Mouse (Mus musculus): ENCODE measurements around the gene Sorcs3. TPM values are rescaled to one million over a fixed set of nuclear protein-coding genes. Genes with fewer than 3 reads are reported as not detected.

Sorcs3 gene
- polyA plus RNA-seq, 1 experiment from 2014 or later: 0.06 TPM

GRCm38 (mm10) chr19:48467471-48467870 lies 261.6 kb downstream of the Sorcs3 start:
- Histone ChIP-seq H3K36me3 (replicated peaks; ENCODE audit: insufficient read depth, low read length) (no peaks in the 10 kb centered on the region), H3K4me3 (ENCODE audit: low read depth, low read length) (no peak overlapping the region)
- WGBS (ENCODE audit: insufficient replicate concordance): 62% methylated on average over 4 of the region's 4 CpGs

GRCm38 (mm10) chr19:48469791-48470410 lies 264.1 kb downstream of the Sorcs3 start:
- ATAC-seq (no peak), DNase-seq (no peak)
- Histone ChIP-seq H3K4me1 (ENCODE audit: insufficient read depth) (no peaks in the 10 kb centered on the region), H3K36me3 (replicated peaks; ENCODE audit: insufficient read depth, low read length) (no peaks in the 10 kb centered on the region), H3K27ac (ENCODE audit: low read depth) (no peak overlapping the region), H3K27me3 (ENCODE audit: insufficient read depth, low read length) (no peaks in the 10 kb centered on the region), H3K4me3 (ENCODE audit: low read depth, low read length) (no peak overlapping the region), H3K9me3 (ENCODE audit: low read length) (no peaks in the 10 kb centered on the region), H3K4me2 (ENCODE audit: low read depth, low read length) (no peak overlapping the region), H3K9ac (replicated peaks) (no peak overlapping the region)
- TF ChIP-seq CTCF (IDR thresholded peaks at IDR 0.05; ENCODE audit: low read depth): no peak
- TF ChIP-seq EP300 (IDR thresholded peaks at IDR 0.05; ENCODE audit: low read depth): no peak
- 69% methylated on average over 4 of the region's 4 CpGs for WGBS (ENCODE audit: insufficient replicate concordance)

More at GRCm38 (mm10) chr19:48467471-48467870, 261.6 kb downstream of the Sorcs3 start:
- DNase-seq (no peak), ATAC-seq (no peak)
- no peak for TF ChIP-seq CTCF (IDR thresholded peaks at IDR 0.05; ENCODE audit: low read depth)
- TF ChIP-seq EP300 (IDR thresholded peaks at IDR 0.05; ENCODE audit: low read depth): no peak
- Histone ChIP-seq H3K9me3 (ENCODE audit: low read length) (no peaks in the 10 kb centered on the region), H3K27ac (ENCODE audit: low read depth) (no peak overlapping the region), H3K9ac (replicated peaks) (no peak overlapping the region), H3K27me3 (ENCODE audit: insufficient read depth, low read length) (no peaks in the 10 kb centered on the region), H3K4me2 (ENCODE audit: low read depth, low read length) (no peak overlapping the region), H3K4me1 (ENCODE audit: insufficient read depth) (no peaks in the 10 kb centered on the region)

GRCm38 (mm10) chr19:48471927-48472326 lies 266.1 kb downstream of the Sorcs3 start:
- H3K4me1 ChIP-seq (ENCODE audit: insufficient read depth): no peaks in the 10 kb centered on the region
- WGBS (ENCODE audit: insufficient replicate concordance): 76% methylated on average over 5 of the region's 5 CpGs
- H3K27ac ChIP-seq (ENCODE audit: low read depth): no peak overlapping the region
- H3K4me3 ChIP-seq (ENCODE audit: low read depth, low read length): no peak overlapping the region
- H3K4me2 ChIP-seq (ENCODE audit: low read depth, low read length): no peak overlapping the region
- DNase-seq (no peak), ATAC-seq (no peak)
- no peaks in the 10 kb centered on the region for H3K27me3 ChIP-seq (ENCODE audit: insufficient read depth, low read length)
- no peaks in the 10 kb centered on the region for H3K36me3 ChIP-seq (replicated peaks; ENCODE audit: insufficient read depth, low read length)
- no peaks in the 10 kb centered on the region for H3K9me3 ChIP-seq (ENCODE audit: low read length)
- TF ChIP-seq EP300 (IDR thresholded peaks at IDR 0.05; ENCODE audit: low read depth): no peak
- TF ChIP-seq CTCF (IDR thresholded peaks at IDR 0.05; ENCODE audit: low read depth): no peak
- H3K9ac ChIP-seq (replicated peaks): no peak overlapping the region

- WGBS (ENCODE audit: insufficient replicate concordance): 55% methylated on average over 6 of the region's 6 CpGs
- no peak for TF ChIP-seq CTCF (IDR thresholded peaks at IDR 0.05; ENCODE audit: low read depth)
- TF ChIP-seq EP300 (IDR thresholded peaks at IDR 0.05; ENCODE audit: low read depth): no peak
- DNase-seq: no peak
- Histone ChIP-seq H3K36me3 (replicated peaks; ENCODE audit: insufficient read depth, low read length) (no peaks in the 10 kb centered on the region), H3K4me3 (ENCODE audit: low read depth, low read length) (no peak overlapping the region), H3K27me3 (ENCODE audit: insufficient read depth, low read length) (no peaks in the 10 kb centered on the region), H3K4me2 (ENCODE audit: low read depth, low read length) (no peak overlapping the region), H3K27ac (ENCODE audit: low read depth) (no peak overlapping the region), H3K9me3 (ENCODE audit: low read length) (no peaks in the 10 kb centered on the region), H3K4me1 (ENCODE audit: insufficient read depth) (no peaks in the 10 kb centered on the region), H3K9ac (replicated peaks) (no peak overlapping the region)
- no peak for ATAC-seq
These were observed 270.1 kb downstream of the Sorcs3 start for GRCm38 (mm10) chr19:48475784-48476410.

GRCm38 (mm10) chr19:48478864-48479263 lies 273.0 kb downstream of the Sorcs3 start:
- Histone ChIP-seq H3K4me2 (ENCODE audit: low read depth, low read length) (no peak overlapping the region), H3K9ac (replicated peaks) (no peak overlapping the region), H3K36me3 (replicated peaks; ENCODE audit: insufficient read depth, low read length) (no peaks in the 10 kb centered on the region), H3K9me3 (ENCODE audit: low read length) (no peaks in the 10 kb centered on the region), H3K4me1 (ENCODE audit: insufficient read depth) (no peaks in the 10 kb centered on the region), H3K27me3 (ENCODE audit: insufficient read depth, low read length) (no peaks in the 10 kb centered on the region), H3K27ac (ENCODE audit: low read depth) (no peak overlapping the region), H3K4me3 (ENCODE audit: low read depth, low read length) (no peak overlapping the region)
- DNase-seq (no peak), ATAC-seq (no peak)
- TF ChIP-seq EP300 (IDR thresholded peaks at IDR 0.05; ENCODE audit: low read depth): no peak
- no peak for TF ChIP-seq CTCF (IDR thresholded peaks at IDR 0.05; ENCODE audit: low read depth)
- WGBS (ENCODE audit: insufficient replicate concordance): 35% methylated on average over 2 of the region's 2 CpGs

GRCm38 (mm10) chr19:48482946-48483345 lies 277.1 kb downstream of the Sorcs3 start:
- no peak overlapping the region for H3K27ac ChIP-seq (ENCODE audit: low read depth)
- no peak overlapping the region for H3K4me2 ChIP-seq (ENCODE audit: low read depth, low read length)
- 65% methylated on average over 3 of the region's 3 CpGs for WGBS (ENCODE audit: insufficient replicate concordance)
- no peak overlapping the region for H3K4me3 ChIP-seq (ENCODE audit: low read depth, low read length)
- no peak for DNase-seq
- TF ChIP-seq EP300 (IDR thresholded peaks at IDR 0.05; ENCODE audit: low read depth) (no peak), CTCF (IDR thresholded peaks at IDR 0.05; ENCODE audit: low read depth) (no peak)
- H3K4me1 ChIP-seq (ENCODE audit: insufficient read depth): no peaks in the 10 kb centered on the region
- no peak overlapping the region for H3K9ac ChIP-seq (replicated peaks)
- no peaks in the 10 kb centered on the region for H3K27me3 ChIP-seq (ENCODE audit: insufficient read depth, low read length)
- no peak for ATAC-seq
- H3K9me3 ChIP-seq (ENCODE audit: low read length): no peaks in the 10 kb centered on the region
- H3K36me3 ChIP-seq (replicated peaks; ENCODE audit: insufficient read depth, low read length): no peaks in the 10 kb centered on the region
